Mouse (Mus musculus) kidney, postnatal 0 days (tissue): ENCODE measurements around the gene Rhbdl1. TPM values are rescaled to one million over a fixed set of nuclear protein-coding genes. Genes with fewer than 3 reads are reported as not detected.

Experiments used
- ATAC-seq: fragments of 200-750 bp; cut with Nextera tagmentation; replicated peaks from 2 replicates; pipeline ENCODE4 v1.8.0; 2017; ENCODE audit warnings: low read depth, moderate number of reproducible peaks, moderate TSS enrichment, moderate library complexity; ENCODE audit not compliant: low FRiP score
- DNase-seq: peaks from one replicate; pipeline ENCODE4 v3.0.0-alpha.2; 2016; ENCODE audit warnings: low spot score
- H3K27ac ChIP-seq: fragments of 300-500 bp; sonication (generic); 2 replicates; pipeline ENCODE4 v1.5.1; 2014; ENCODE audit warnings: mild to moderate bottlenecking
- H3K27me3 ChIP-seq: fragments of 300-500 bp; sonication (generic); 2 replicates; pipeline ENCODE4 v1.6.1; 2014; ENCODE audit warnings: low read length, mixed read lengths; ENCODE audit not compliant: insufficient read depth
- H3K36me3 ChIP-seq: fragments of 300-500 bp; sonication (generic); 2 replicates; pipeline ENCODE4 v1.6.1; 2014; ENCODE audit warnings: low read length, mixed read lengths; ENCODE audit not compliant: insufficient read depth
- H3K4me1 ChIP-seq: fragments of 300-500 bp; sonication (generic); replicated peaks from 2 replicates; pipeline ENCODE4 v1.6.1; 2014; ENCODE audit warnings: antibody characterized with exemption, low read length, mixed read lengths; ENCODE audit not compliant: insufficient read depth
- H3K4me2 ChIP-seq: fragments of 300-500 bp; sonication (generic); 2 replicates; pipeline ENCODE4 v1.6.1; 2014; ENCODE audit warnings: mild to moderate bottlenecking, low read length, moderate library complexity, mixed read lengths
- H3K4me3 ChIP-seq: fragments of 300-500 bp; sonication (generic); replicated peaks from 2 replicates; pipeline ENCODE4 v1.5.1; 2014; ENCODE audit warnings: low read depth, low read length
- H3K9ac ChIP-seq: fragments of 300-500 bp; sonication (generic); 2 replicates; pipeline ENCODE4 v1.6.1; 2014; ENCODE audit warnings: low read depth, low read length
- H3K9me3 ChIP-seq: fragments of 300-500 bp; sonication (generic); replicated peaks from 2 replicates; pipeline ENCODE4 v1.6.1; 2016; ENCODE audit warnings: low read length, inconsistent platforms, mixed read lengths
- CTCF ChIP-seq: IDR thresholded peaks from 2 replicates; pipeline ENCODE4 v1.5.1; 2016; ENCODE audit warnings: antibody characterized with exemption, low read depth, mild to moderate bottlenecking, moderate library complexity
- WGBS: fragments of 180-500 bp; shearing (Covaris S2); extraction: QIAGEN DNeasy Blood & Tissue Kit; methylation state at CpG from one replicate; pipeline ENCODE4 v1.1.7; 2014; 5-methylcytosine and 5-hydroxymethylcytosine counted together
- polyA plus RNA-seq: library from polyadenylated mRNA; unstranded; fragments of >200 nt; fragmentation: Nextera tagmentation; extraction: Ambion mirVana; gene quantifications from 2 replicates; pipeline ENCODE4 v1.2.1, GENCODE M21; 2015

The Rhbdl1 gene
- polyA plus RNA-seq, 1 experiment from 2014 or later = 3.9 TPM

- H3K36me3 ChIP-seq = peaks cover 42% of the 10 kb centered on the region
- no peaks in the 10 kb centered on the region for H3K9me3 ChIP-seq
- DNase-seq = no peak
- TF ChIP-seq CTCF = no peak
- no peaks in the 10 kb centered on the region for H3K27me3 ChIP-seq
- H3K4me1 ChIP-seq = peaks cover 39% of the 10 kb centered on the region
- no peak overlapping the region for H3K9ac ChIP-seq
- peak overlapping the region; percentile 26 for H3K27ac ChIP-seq
- H3K4me2 ChIP-seq = no peak overlapping the region
- 93% methylated on average over 4 of the region's 4 CpGs for WGBS
- ATAC-seq = no peak
- H3K4me3 ChIP-seq = no peak overlapping the region
Measured at GRCm38 (mm10) chr17:25838904-25839303, 1.8 kb upstream of the Rhbdl1 start.

DNA sequence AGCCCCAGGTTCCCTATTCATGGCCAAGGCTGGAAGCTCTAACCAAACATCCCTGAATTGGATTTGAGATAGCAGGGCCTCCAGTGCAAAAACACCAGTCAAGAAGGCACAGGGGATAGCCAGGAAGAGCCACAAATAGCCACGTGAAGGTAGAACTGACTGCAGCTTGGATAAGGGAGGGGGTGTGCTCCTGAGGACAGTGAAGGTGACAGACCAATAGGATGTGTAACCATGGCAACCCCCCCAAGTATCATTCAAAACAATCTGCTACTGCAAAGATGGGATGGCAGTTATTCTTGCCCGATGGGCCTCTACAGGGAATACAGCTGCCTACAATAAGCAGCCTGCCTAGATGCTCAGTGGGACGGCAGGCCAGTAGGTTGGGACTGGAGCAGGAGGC, 438 bp upstream of the Rhbdl1 start:
- H3K4me1 ChIP-seq = peaks cover 34% of the 10 kb centered on the region
- peaks cover 42% of the 10 kb centered on the region for H3K36me3 ChIP-seq
- 58% methylated on average over 3 of the region's 3 CpGs for WGBS
- TF ChIP-seq CTCF = no peak
- peak overlapping the region; percentile 78; the same call in 1 of the 2 replicates for H3K4me2 ChIP-seq
- DNase-seq = no peak
- H3K27me3 ChIP-seq = no peaks in the 10 kb centered on the region
- H3K9me3 ChIP-seq = no peaks in the 10 kb centered on the region
- no peak for ATAC-seq
- peak overlapping the region; percentile 84; the same call in 1 of the 2 replicates for H3K27ac ChIP-seq
- H3K9ac ChIP-seq = 0 out of 2 replicates have a peak overlapping the region, but pooled peaks have one; percentile 64
- no peak overlapping the region for H3K4me3 ChIP-seq

GRCm38 (mm10) chr17:25836397-25837075, 559 bp downstream of the Rhbdl1 start:
- H3K36me3 ChIP-seq = peaks cover 33% of the 10 kb centered on the region
- no peak; the same call in 1 of the 2 replicates for ATAC-seq
- peak overlapping the region; percentile 64 for H3K9ac ChIP-seq
- H3K4me1 ChIP-seq = peaks cover 40% of the 10 kb centered on the region
- no peaks in the 10 kb centered on the region for H3K9me3 ChIP-seq
- WGBS = 14% methylated on average over 23 of the region's 23 CpGs
- no peak for TF ChIP-seq CTCF
- H3K27ac ChIP-seq = peak overlapping the region; percentile 84
- H3K27me3 ChIP-seq = no peaks in the 10 kb centered on the region
- peak overlapping the region; percentile 34 for H3K4me3 ChIP-seq
- H3K4me2 ChIP-seq = peak overlapping the region; percentile 78
- no peak for DNase-seq

GRCm38 (mm10) chr17:25835816-25836215, 1.3 kb downstream of the Rhbdl1 start:
- no peak overlapping the region for H3K4me2 ChIP-seq
- no peak overlapping the region for H3K9ac ChIP-seq
- no peaks in the 10 kb centered on the region for H3K27me3 ChIP-seq
- H3K4me1 ChIP-seq = peaks cover 45% of the 10 kb centered on the region
- TF ChIP-seq CTCF = no peak
- no peaks in the 10 kb centered on the region for H3K9me3 ChIP-seq
- DNase-seq (no peak), ATAC-seq (no peak)
- peak overlapping the region; percentile 84 for H3K27ac ChIP-seq
- H3K4me3 ChIP-seq = no peak overlapping the region
- H3K36me3 ChIP-seq = peaks cover 33% of the 10 kb centered on the region
- 86% methylated on average over 16 of the region's 16 CpGs for WGBS

DNA sequence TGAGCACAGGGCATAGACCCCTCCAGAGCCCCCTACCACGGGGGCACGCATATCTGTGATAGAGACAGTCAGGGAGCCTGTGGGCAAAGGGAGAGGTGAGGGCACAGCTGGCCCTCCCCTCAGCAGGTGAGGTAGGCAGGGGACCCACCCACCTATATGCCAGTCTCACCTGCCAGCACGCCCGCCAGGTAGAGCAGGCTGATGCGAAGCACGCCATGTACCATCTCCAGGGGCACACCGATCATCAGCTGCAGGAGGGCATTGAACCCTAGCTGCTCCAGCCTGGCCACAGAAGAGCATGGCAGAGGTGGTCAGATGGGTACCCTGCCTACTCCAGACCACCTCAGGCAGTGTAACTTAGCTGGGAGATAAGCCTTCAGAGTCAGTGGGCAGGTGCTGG, 1.8 kb downstream of the Rhbdl1 start:
- H3K27ac ChIP-seq = no peak overlapping the region
- peaks cover 33% of the 10 kb centered on the region for H3K36me3 ChIP-seq
- no peaks in the 10 kb centered on the region for H3K27me3 ChIP-seq
- H3K9ac ChIP-seq = peak overlapping the region; percentile 76; the same call in 1 of the 2 replicates
- ATAC-seq = no peak
- WGBS = 94% methylated on average over 7 of the region's 7 CpGs
- H3K9me3 ChIP-seq = no peaks in the 10 kb centered on the region
- peak overlapping the region; percentile 92 for H3K4me2 ChIP-seq
- peaks cover 45% of the 10 kb centered on the region for H3K4me1 ChIP-seq
- DNase-seq = no peak
- TF ChIP-seq CTCF = no peak
- H3K4me3 ChIP-seq = no peak overlapping the region

- DNase-seq = no peak
- peak overlapping the region; percentile 99 for H3K27ac ChIP-seq
Measured at GRCm38 (mm10) chr17:25834595-25835222, 2.4 kb downstream of the Rhbdl1 start.

More at GRCm38 (mm10) chr17:25834595-25835222, 2.4 kb downstream of the Rhbdl1 start:
- no peak for TF ChIP-seq CTCF
- H3K9ac ChIP-seq = peak overlapping the region; percentile 76
- 75% methylated on average over 12 of the region's 12 CpGs for WGBS
- no peaks in the 10 kb centered on the region for H3K27me3 ChIP-seq
- peaks cover 50% of the 10 kb centered on the region for H3K4me1 ChIP-seq
- H3K4me2 ChIP-seq = peak overlapping the region; percentile 92
- no peak for ATAC-seq
- H3K9me3 ChIP-seq = no peaks in the 10 kb centered on the region
- H3K4me3 ChIP-seq = peak overlapping the region; percentile 81
- peaks cover 30% of the 10 kb centered on the region; the same call in 1 of the 2 replicates for H3K36me3 ChIP-seq
